Mouse (Mus musculus) CD4-positive naive resting alpha-beta T cell, adult 76 days (primary cell): ENCODE measurements around the gene Pdss1. TPM values are rescaled to one million over a fixed set of nuclear protein-coding genes. Genes with fewer than 3 reads are reported as not detected.

Source experiments
- total RNA-seq: library from RNA; stranded (reverse); gene quantifications from one replicate; pipeline ENCODE4 v1.2.4, GENCODE M21; 2023

The Pdss1 gene
- 17.6 TPM for total RNA-seq

GRCm38 (mm10) chr2:22895282-22896273, at the start of gene Pdss1:
Gene Pdss1, plus strand, starts transcription at chr2:22895522.

Other genes with a start within 250 kb of the Pdss1 start
- gene Apbb1ip, start 121.4 kb upstream of the Pdss1 start, total RNA-seq, result 205 TPM
- 184 TPM for gene Abi1, start 144.7 kb downstream of the Pdss1 start, total RNA-seq
- 90.5 TPM for gene Acbd5, start 172.6 kb downstream of the Pdss1 start, total RNA-seq